Mouse (Mus musculus) liver, embryonic 18 days (tissue): ENCODE results near the gene Gm13089. TPM values are rescaled to one million over a fixed set of nuclear protein-coding genes. Genes with fewer than 3 reads are reported as not detected.

Source experiments
- polyA plus RNA-seq: library from polyadenylated mRNA; depleted of rRNA; stranded (reverse); fragments of >200 nt; gene quantifications from 2 replicates; pipeline ENCODE4 v1.2.3, GENCODE M21; 2012; rRNA removed

The Gm13089 gene
- not detected in 2 replicates for polyA plus RNA-seq

GRCm38 (mm10) chr4:143702611-143703010 is at the start of gene Gm13089:
Gene Gm13089, minus strand, starts transcription at chr4:143702711.

GRCm38 (mm10) chr4:143719155-143719554 is 16.6 kb upstream of the Gm13089 start, which contains the start of gene Gm13078:
Gene Gm13078, plus strand, starts transcription at chr4:143719455.

GRCm38 (mm10) chr4:143657146-143657545 is 45.4 kb downstream of the Gm13089 start, which contains the start of gene Gm13088:
Gene Gm13088, minus strand, starts transcription at chr4:143657246.

Other genes with a start within 250 kb of the Gm13089 start
- not detected in 2 replicates for gene Gm13043, start 191.4 kb downstream of the Gm13089 start, polyA plus RNA-seq
- not detected in 2 replicates for gene Gm13040, start 166.8 kb downstream of the Gm13089 start, polyA plus RNA-seq
- not detected in 2 replicates for gene BC080695, start 151.0 kb downstream of the Gm13089 start, polyA plus RNA-seq
- gene Gm13057, start 151.0 kb downstream of the Gm13089 start, polyA plus RNA-seq = not detected in 2 replicates
- gene Gm13083, start 87.7 kb downstream of the Gm13089 start, polyA plus RNA-seq = not detected in 2 replicates
- not detected in 2 replicates for gene Gm13088, start 45.5 kb downstream of the Gm13089 start, polyA plus RNA-seq
- not detected in 2 replicates for gene Gm13078, start 16.7 kb upstream of the Gm13089 start, polyA plus RNA-seq
- gene Gm13023, start 86.6 kb upstream of the Gm13089 start, polyA plus RNA-seq = not detected in 2 replicates
- gene Gm13084, start 113.4 kb upstream of the Gm13089 start, polyA plus RNA-seq = not detected in 2 replicates
- not detected in 2 replicates for gene Gm13103, start 143.8 kb upstream of the Gm13089 start, polyA plus RNA-seq
- gene Pramef6, start 197.7 kb upstream of the Gm13089 start, polyA plus RNA-seq = not detected in 2 replicates
- not detected in 2 replicates for gene Pramef25, start 248.3 kb upstream of the Gm13089 start, polyA plus RNA-seq